Mouse (Mus musculus) ES-E14 (cell line): ENCODE results near the gene Clpb. TPM values are rescaled to one million over a fixed set of nuclear protein-coding genes. Genes with fewer than 3 reads are reported as not detected.

Source experiments
- DNase-seq: peaks from one replicate; pipeline ENCODE4 v3.0.0-alpha.2; 2013; ENCODE audit warnings: low read depth, low spot score
- H3K27ac ChIP-seq: 2 replicates; pipeline ENCODE4 v1.5.1; 2012; ENCODE audit warnings: low read depth, mild to moderate bottlenecking, low read length, moderate library complexity, mixed read lengths; ENCODE audit not compliant: poor library complexity, insufficient read depth, severe bottlenecking
- H3K36me3 ChIP-seq: 2 replicates; pipeline ENCODE4 v1.6.1; 2012; ENCODE audit warnings: mild to moderate bottlenecking, low read length, moderate library complexity, mixed read lengths; ENCODE audit not compliant: control insufficient read depth, poor library complexity, insufficient read depth, severe bottlenecking
- H3K4me1 ChIP-seq, 2 experiments: fragments of 150-350 bp in 1 of 2; sonication (generic) in 1 of 2; 2 replicates each; pipeline ENCODE4 v1.6.1; 2012; ENCODE audit warnings: low read length in 2 of 2, mild to moderate bottlenecking in 1 of 2, mixed read lengths in 1 of 2; ENCODE audit not compliant: control insufficient read depth in 2 of 2, insufficient read depth in 2 of 2, poor library complexity in 1 of 2
- H3K4me3 ChIP-seq, 2 experiments: fragments of 150-350 bp in 1 of 2; sonication (generic) in 1 of 2; 2 replicates each; pipeline ENCODE4 v1.5.1; 2012; ENCODE audit warnings: low read length in 2 of 2, low read depth in 1 of 2, mild to moderate bottlenecking in 1 of 2, mixed read lengths in 1 of 2; ENCODE audit not compliant: insufficient read depth in 1 of 2, poor library complexity in 1 of 2, severe bottlenecking in 1 of 2
- H3K9ac ChIP-seq: 2 replicates; pipeline ENCODE4 v1.6.1; 2012; ENCODE audit warnings: low read depth, mild to moderate bottlenecking, low read length, mixed read lengths; ENCODE audit not compliant: poor library complexity, insufficient read depth, severe bottlenecking
- H3K9me3 ChIP-seq: fragments of 150-350 bp; sonication (generic); 2 replicates; pipeline ENCODE4 v1.6.1; 2012; ENCODE audit warnings: low read depth, mild to moderate bottlenecking, low read length; ENCODE audit not compliant: control insufficient read depth, insufficient read depth
- CHD2 ChIP-seq: IDR thresholded peaks from 2 replicates; pipeline ENCODE4 v1.6.1; 2014; ENCODE audit warnings: mild to moderate bottlenecking, low read depth, low read length, inconsistent platforms
- HCFC1 ChIP-seq: IDR thresholded peaks from 2 replicates; pipeline ENCODE4 v1.6.1; 2012; ENCODE audit warnings: low read length, inconsistent platforms, borderline replicate concordance; ENCODE audit not compliant: insufficient read depth
- MAFK ChIP-seq: IDR thresholded peaks from 2 replicates; pipeline ENCODE4 v1.6.1; 2014; ENCODE audit warnings: mild to moderate bottlenecking, low read depth, low read length, inconsistent platforms; ENCODE audit not compliant: insufficient read depth
- ZC3H11A ChIP-seq: IDR thresholded peaks from 2 replicates; pipeline ENCODE4 v1.6.1; 2012; ENCODE audit warnings: low read depth, mild to moderate bottlenecking, inconsistent platforms, low read length, borderline replicate concordance
- ZNF384 ChIP-seq: IDR thresholded peaks from 2 replicates; pipeline ENCODE4 v1.6.1; 2012; ENCODE audit warnings: low read depth, low read length, inconsistent platforms
- in situ Hi-C, 2 experiments: fragments of 600-800 bp; cut with MboI; formaldehyde crosslinking; loops; one replicate each; pipeline ENCODE4 v1.15.1; 2025; ENCODE audit warnings: low sequenced_read_pairs in 2 of 2, inconsistent platforms in 1 of 2; ENCODE audit not compliant: unreplicated experiment in 2 of 2
- total RNA-seq: library from RNA; depleted of rRNA; stranded (reverse); fragments of 300-350 nt; gene quantifications from 2 replicates; pipeline ENCODE4 v1.2.3, GENCODE M21; 2012

Clpb gene
- total RNA-seq, 1 experiment: 197 TPM

DNA sequence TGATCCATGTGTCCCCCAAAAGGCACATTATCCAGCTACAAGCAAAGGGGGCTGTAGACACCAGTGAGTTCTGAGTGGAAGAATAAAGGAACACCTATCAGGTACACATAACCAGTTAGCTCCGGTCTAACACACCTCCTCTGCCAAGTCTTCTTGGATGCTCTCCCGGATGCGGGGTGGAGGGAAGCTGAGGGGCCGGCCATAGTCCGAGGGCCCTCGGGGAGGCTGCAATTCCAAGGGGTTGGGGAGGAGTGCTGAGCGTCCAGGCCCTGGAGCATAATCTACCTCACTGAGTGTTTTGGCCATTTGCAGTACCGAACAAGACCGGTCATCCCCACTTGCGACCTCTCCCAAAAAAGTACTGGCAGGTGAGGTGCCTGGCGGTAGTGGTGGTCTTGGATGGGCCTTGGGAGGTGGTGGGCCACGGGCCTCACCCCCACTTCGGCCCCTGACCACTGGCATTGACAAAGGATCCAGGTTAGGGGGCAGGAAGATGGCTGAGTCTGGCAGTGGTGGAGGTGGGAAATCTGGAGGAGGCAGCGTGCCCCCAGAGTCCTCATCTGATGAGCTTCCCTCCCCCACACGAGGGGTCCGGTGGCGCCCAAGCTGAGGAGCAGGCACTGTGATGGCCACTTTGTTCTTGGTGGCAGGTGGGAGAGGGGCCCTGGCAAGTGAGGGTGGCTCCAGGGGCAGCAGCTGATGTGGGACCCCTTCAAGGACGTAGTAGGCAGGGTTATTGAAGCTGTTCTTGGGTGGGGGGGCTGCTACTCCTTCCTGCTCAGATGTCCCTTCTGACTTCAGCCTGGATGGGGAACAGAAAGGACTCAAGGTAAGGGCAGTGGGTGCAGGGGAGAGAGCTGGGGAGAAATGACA, 160.6 kb downstream of the Clpb start:
- H3K9me3 ChIP-seq: no peaks in the 10 kb centered on the region
- H3K4me3 ChIP-seq: peak overlapping the region; percentile 13 to 26; a peak in 2 of 4 replicates
- in situ Hi-C loops: no loop called here
- peaks cover 3 to 22% of the 10 kb centered on the region in 2 experiments; a peak in 3 of 4 replicates for H3K4me1 ChIP-seq
- H3K9ac ChIP-seq: no peak overlapping the region; the same call in 1 of the 2 replicates
- no peak overlapping the region for H3K27ac ChIP-seq
- H3K36me3 ChIP-seq: peaks cover 38% of the 10 kb centered on the region
- TF ChIP-seq ZNF384: no peak
- TF ChIP-seq CHD2: no peak
- TF ChIP-seq ZC3H11A: no peak
- no peak for TF ChIP-seq HCFC1
- TF ChIP-seq MAFK: no peak
- DNase-seq: no peak

- Histone ChIP-seq H3K9me3 (no peaks in the 10 kb centered on the region), H3K27ac (no peak overlapping the region), H3K36me3 (peaks cover 73% of the 10 kb centered on the region), H3K4me3 (no peak overlapping the region), H3K4me1 (peaks cover 1 to 24% of the 10 kb centered on the region in 2 experiments; a peak in 3 of 4 replicates), H3K9ac (no peak overlapping the region)
- no peak for DNase-seq
- in situ Hi-C loops: no loop called here
- TF ChIP-seq HCFC1 (no peak), MAFK (no peak), ZNF384 (no peak), ZC3H11A (no peak), CHD2 (no peak)
These were observed 166.9 kb downstream of the Clpb start for GRCm38 (mm10) chr7:101830373-101830772.

DNA sequence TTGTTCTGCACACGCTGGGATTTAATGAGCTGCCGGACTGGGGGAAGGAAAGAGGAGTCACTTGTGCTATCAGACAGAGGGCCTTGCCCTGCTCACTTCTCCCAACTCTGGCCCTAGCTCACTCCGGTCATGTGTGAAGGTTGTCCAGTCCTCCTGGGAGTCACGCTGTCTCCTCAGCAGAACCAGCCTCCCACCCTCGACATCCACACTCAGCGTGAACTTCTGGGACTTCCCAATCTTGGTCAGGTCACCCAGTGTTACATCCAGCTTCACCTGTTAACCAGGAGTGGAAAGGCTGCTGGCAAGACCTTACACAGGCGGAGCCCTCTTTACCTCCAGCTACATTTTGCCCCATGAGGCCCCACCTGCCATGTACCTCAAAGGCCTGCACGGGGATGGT, 168.0 kb downstream of the Clpb start:
- in situ Hi-C loops: no loop called here
- no peak overlapping the region for H3K4me3 ChIP-seq
- peak overlapping the region; percentile 1; the same call in 1 of the 2 replicates for H3K9ac ChIP-seq
- peaks cover 1 to 24% of the 10 kb centered on the region in 2 experiments; a peak in 3 of 4 replicates for H3K4me1 ChIP-seq
- no peaks in the 10 kb centered on the region for H3K9me3 ChIP-seq
- no peak for TF ChIP-seq HCFC1
- TF ChIP-seq ZNF384: no peak
- no peak for TF ChIP-seq CHD2
- TF ChIP-seq MAFK: no peak
- TF ChIP-seq ZC3H11A: no peak
- H3K36me3 ChIP-seq: peaks cover 66% of the 10 kb centered on the region
- no peak for DNase-seq
- H3K27ac ChIP-seq: no peak overlapping the region

- peaks cover 58% of the 10 kb centered on the region for H3K36me3 ChIP-seq
- no peak for DNase-seq
- in situ Hi-C loops: no loop called here
- H3K4me3 ChIP-seq: no peak overlapping the region
- H3K27ac ChIP-seq: 0 out of 2 replicates have a peak overlapping the region, but pooled peaks have one; percentile 19
- H3K9ac ChIP-seq: peak overlapping the region; percentile 10; the same call in 1 of the 2 replicates
- peaks cover 1 to 24% of the 10 kb centered on the region in 2 experiments; a peak in 3 of 4 replicates for H3K4me1 ChIP-seq
- no peaks in the 10 kb centered on the region for H3K9me3 ChIP-seq
- TF ChIP-seq ZC3H11A: no peak
- no peak for TF ChIP-seq CHD2
- TF ChIP-seq HCFC1: no peak
- no peak for TF ChIP-seq MAFK
- TF ChIP-seq ZNF384: no peak
These were observed 168.9 kb downstream of the Clpb start for GRCm38 (mm10) chr7:101832372-101832771.
